Mouse (Mus musculus) kidney, embryonic 15.5 days (tissue): ENCODE results near the gene 4930451I11Rik. TPM values are rescaled to one million over a fixed set of nuclear protein-coding genes. Genes with fewer than 3 reads are reported as not detected.

Experiments used
- ATAC-seq: fragments of 200-750 bp; cut with Nextera tagmentation; replicated peaks from 2 replicates; pipeline ENCODE4 v1.8.0; 2017; ENCODE audit warnings: moderate TSS enrichment; ENCODE audit not compliant: low FRiP score
- H3K27ac ChIP-seq: fragments of 300-500 bp; sonication (generic); 2 replicates; pipeline ENCODE4 v1.5.1; 2015; ENCODE audit warnings: mild to moderate bottlenecking, inconsistent platforms
- H3K27me3 ChIP-seq: fragments of 300-500 bp; sonication (generic); 2 replicates; pipeline ENCODE4 v1.6.1; 2015; ENCODE audit warnings: inconsistent platforms
- H3K36me3 ChIP-seq: fragments of 300-500 bp; sonication (generic); 2 replicates; pipeline ENCODE4 v1.6.1; 2015; ENCODE audit warnings: inconsistent platforms
- H3K4me1 ChIP-seq: fragments of 300-500 bp; sonication (generic); 2 replicates; pipeline ENCODE4 v1.6.1; 2015; ENCODE audit warnings: inconsistent platforms
- H3K4me2 ChIP-seq: fragments of 300-500 bp; sonication (generic); 2 replicates; pipeline ENCODE4 v1.6.1; 2015; ENCODE audit warnings: moderate library complexity, mild to moderate bottlenecking, inconsistent platforms
- H3K4me3 ChIP-seq: fragments of 300-500 bp; sonication (generic); replicated peaks from 2 replicates; pipeline ENCODE4 v1.5.1; 2015; ENCODE audit warnings: mild to moderate bottlenecking, inconsistent platforms
- H3K9ac ChIP-seq: fragments of 300-500 bp; sonication (generic); 2 replicates; pipeline ENCODE4 v1.6.1; 2015; ENCODE audit warnings: mild to moderate bottlenecking, inconsistent platforms
- H3K9me3 ChIP-seq: fragments of 300-500 bp; sonication (generic); replicated peaks from 2 replicates; pipeline ENCODE4 v1.6.1; 2016; ENCODE audit warnings: inconsistent platforms
- WGBS: fragments of 180-500 bp; shearing (Covaris S2); methylation state at CpG from one replicate; pipeline ENCODE4 v1.1.7; 2015; ENCODE audit warnings: mixed read lengths; 5-methylcytosine and 5-hydroxymethylcytosine counted together
- polyA plus RNA-seq: library from polyadenylated mRNA; unstranded; fragments of >200 nt; fragmentation: Nextera tagmentation; extraction: Ambion mirVana; gene quantifications from 2 replicates; pipeline ENCODE4 v1.2.1, GENCODE M21; 2015

Gene 4930451I11Rik
- polyA plus RNA-seq, 1 experiment from 2014 or later, result not detected

GRCm38 (mm10) chr7:126808703-126809455 lies 22.6 kb downstream of the 4930451I11Rik start:
- H3K9me3 ChIP-seq, result no peaks in the 10 kb centered on the region
- peak; percentile 96 for ATAC-seq
- H3K36me3 ChIP-seq, result peaks cover 18% of the 10 kb centered on the region
- WGBS, result under 1% methylated on average over 43 of the region's 43 CpGs
- H3K4me2 ChIP-seq, result peak overlapping the region; percentile 89
- peak overlapping the region; percentile 84 for H3K9ac ChIP-seq
- peaks cover 30% of the 10 kb centered on the region for H3K4me1 ChIP-seq
- H3K4me3 ChIP-seq, result peak overlapping the region; percentile 75
- H3K27me3 ChIP-seq, result no peaks in the 10 kb centered on the region
- H3K27ac ChIP-seq, result peak overlapping the region; percentile 79

GRCm38 (mm10) chr7:126807405-126807804 lies 24.0 kb downstream of the 4930451I11Rik start:
- Histone ChIP-seq H3K27me3 (no peaks in the 10 kb centered on the region), H3K9me3 (no peaks in the 10 kb centered on the region), H3K27ac (no peak overlapping the region), H3K9ac (no peak overlapping the region), H3K4me1 (peaks cover 30% of the 10 kb centered on the region), H3K4me3 (peak overlapping the region; percentile 75; the same call in 1 of the 2 replicates), H3K36me3 (peaks cover 32% of the 10 kb centered on the region), H3K4me2 (peak overlapping the region; percentile 89)
- ATAC-seq, result no peak
- WGBS, result 57% methylated on average over 4 of the region's 4 CpGs

- Histone ChIP-seq H3K9ac (no peak overlapping the region), H3K4me3 (no peak overlapping the region), H3K27ac (no peak overlapping the region), H3K4me1 (peaks cover 30% of the 10 kb centered on the region), H3K27me3 (no peaks in the 10 kb centered on the region), H3K9me3 (no peaks in the 10 kb centered on the region), H3K4me2 (no peak overlapping the region), H3K36me3 (peaks cover 33% of the 10 kb centered on the region)
- ATAC-seq, result no peak
- 75% methylated on average over 6 of the region's 6 CpGs for WGBS
These were observed 24.5 kb downstream of the 4930451I11Rik start for GRCm38 (mm10) chr7:126806956-126807355.

GRCm38 (mm10) chr7:126803751-126804150 lies 27.7 kb downstream of the 4930451I11Rik start:
- peaks cover 33% of the 10 kb centered on the region for H3K36me3 ChIP-seq
- no peak overlapping the region for H3K4me3 ChIP-seq
- H3K27me3 ChIP-seq, result no peaks in the 10 kb centered on the region
- no peak for ATAC-seq
- no peaks in the 10 kb centered on the region for H3K9me3 ChIP-seq
- no peak overlapping the region for H3K9ac ChIP-seq
- no peak overlapping the region for H3K27ac ChIP-seq
- peaks cover 34% of the 10 kb centered on the region for H3K4me1 ChIP-seq
- no peak overlapping the region for H3K4me2 ChIP-seq

- Histone ChIP-seq H3K27me3 (no peaks in the 10 kb centered on the region), H3K9ac (no peak overlapping the region), H3K4me3 (no peak overlapping the region), H3K36me3 (peaks cover 33% of the 10 kb centered on the region), H3K4me1 (peaks cover 29% of the 10 kb centered on the region), H3K9me3 (no peaks in the 10 kb centered on the region), H3K4me2 (no peak overlapping the region), H3K27ac (no peak overlapping the region)
- WGBS, result 90% methylated on average over 6 of the region's 6 CpGs
- ATAC-seq, result no peak
These were observed 28.3 kb downstream of the 4930451I11Rik start for GRCm38 (mm10) chr7:126803181-126803580.

- no peak for ATAC-seq
- Histone ChIP-seq H3K27me3 (no peaks in the 10 kb centered on the region), H3K9me3 (no peaks in the 10 kb centered on the region), H3K27ac (no peak overlapping the region), H3K4me3 (no peak overlapping the region), H3K4me1 (peaks cover 29% of the 10 kb centered on the region), H3K4me2 (no peak overlapping the region), H3K36me3 (peaks cover 36% of the 10 kb centered on the region), H3K9ac (no peak overlapping the region)
- WGBS, result 71% methylated on average over 11 of the region's 11 CpGs
These were observed 29.1 kb downstream of the 4930451I11Rik start for GRCm38 (mm10) chr7:126802134-126802889.

- H3K27me3 ChIP-seq, result no peaks in the 10 kb centered on the region
- peaks cover 36% of the 10 kb centered on the region for H3K4me1 ChIP-seq
- H3K9me3 ChIP-seq, result no peaks in the 10 kb centered on the region
- no peak overlapping the region for H3K4me2 ChIP-seq
- H3K36me3 ChIP-seq, result peaks cover 43% of the 10 kb centered on the region
- H3K4me3 ChIP-seq, result no peak overlapping the region
- 94% methylated on average over 16 of the region's 16 CpGs for WGBS
- ATAC-seq, result no peak
- H3K9ac ChIP-seq, result 0 out of 2 replicates have a peak overlapping the region, but pooled peaks have one; percentile 16
- H3K27ac ChIP-seq, result 0 out of 2 replicates have a peak overlapping the region, but pooled peaks have one; percentile 99
These were observed 30.4 kb downstream of the 4930451I11Rik start for GRCm38 (mm10) chr7:126801057-126801422.

GRCm38 (mm10) chr7:126800269-126801056 lies 31.0 kb downstream of the 4930451I11Rik start:
- Histone ChIP-seq H3K27ac (peak overlapping the region; percentile 99), H3K4me2 (peak overlapping the region; percentile 75), H3K9ac (peak overlapping the region; percentile 64), H3K4me3 (peak overlapping the region; percentile 81), H3K27me3 (no peaks in the 10 kb centered on the region), H3K4me1 (peaks cover 42% of the 10 kb centered on the region), H3K36me3 (peaks cover 45% of the 10 kb centered on the region), H3K9me3 (no peaks in the 10 kb centered on the region)
- ATAC-seq, result no peak
- 45% methylated on average over 5 of the region's 5 CpGs for WGBS

- peak; percentile 90 for ATAC-seq
- Histone ChIP-seq H3K27me3 (no peaks in the 10 kb centered on the region), H3K9ac (peak overlapping the region; percentile 64), H3K4me3 (peak overlapping the region; percentile 81), H3K4me1 (peaks cover 50% of the 10 kb centered on the region), H3K27ac (peak overlapping the region; percentile 99), H3K9me3 (no peaks in the 10 kb centered on the region), H3K36me3 (peaks cover 49% of the 10 kb centered on the region), H3K4me2 (peak overlapping the region; percentile 75)
- WGBS, result under 1% methylated on average over 38 of the region's 38 CpGs
These were observed 31.8 kb downstream of the 4930451I11Rik start for GRCm38 (mm10) chr7:126799468-126800268.

- H3K36me3 ChIP-seq, result peaks cover 52% of the 10 kb centered on the region
- H3K4me3 ChIP-seq, result peak overlapping the region; percentile 81
- 0% methylated on average over 30 of the region's 36 CpGs for WGBS
These were observed 32.4 kb downstream of the 4930451I11Rik start for GRCm38 (mm10) chr7:126799050-126799467.

More at GRCm38 (mm10) chr7:126799050-126799467, 32.4 kb downstream of the 4930451I11Rik start:
- ATAC-seq, result peak; percentile 96
- Histone ChIP-seq H3K9ac (peak overlapping the region; percentile 92), H3K27ac (peak overlapping the region; percentile 99), H3K9me3 (no peaks in the 10 kb centered on the region), H3K4me2 (peak overlapping the region; percentile 75), H3K4me1 (peaks cover 56% of the 10 kb centered on the region), H3K27me3 (no peaks in the 10 kb centered on the region)
